Mouse (Mus musculus): Measurements from ENCODE around the gene Bicral.

The Bicral gene

DNA sequence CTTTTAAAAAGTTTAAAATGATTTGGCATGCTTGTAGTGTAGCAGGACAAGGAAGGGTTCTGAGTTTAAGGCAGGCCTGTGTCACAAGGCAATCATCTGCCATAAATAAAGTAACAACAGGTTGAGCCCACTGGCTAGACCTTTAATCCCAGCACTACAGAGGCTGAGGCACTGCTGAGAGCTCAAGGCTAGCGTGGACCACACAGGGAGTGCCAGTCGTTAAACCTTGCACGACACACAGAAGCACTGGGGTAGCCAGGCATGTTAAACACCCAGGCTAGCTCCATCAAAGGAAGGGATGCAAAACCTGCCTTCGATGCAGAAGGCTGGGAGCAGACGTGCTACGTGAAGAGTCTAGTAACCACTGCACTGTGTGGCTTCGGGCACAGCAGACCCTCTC is 14.6 kb downstream of the Bicral start:
- no peak for DNase-seq (ENCODE audit: low spot score in 2 of 2)

DNA sequence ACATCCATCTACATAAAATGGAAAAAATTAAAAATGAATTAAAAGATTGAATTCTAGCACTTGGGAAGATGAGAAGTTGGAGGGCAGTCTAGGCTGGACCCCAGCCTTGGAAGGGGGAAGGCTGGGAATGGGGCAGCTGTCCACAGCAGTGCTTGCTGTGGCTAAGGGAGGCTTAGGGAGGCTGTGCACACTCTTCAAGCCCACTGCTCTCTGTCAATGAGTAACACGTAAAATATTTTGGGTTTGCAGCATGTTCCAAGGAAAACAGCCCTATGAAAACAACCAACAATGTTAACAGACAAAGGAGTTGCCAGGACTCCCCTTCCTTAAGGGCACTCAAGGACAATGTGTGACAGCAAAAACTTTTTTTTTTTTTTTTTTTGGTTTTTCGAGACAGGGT is 15.3 kb downstream of the Bicral start:
- peak; percentile 61 to 66 for DNase-seq (ENCODE audit: low spot score in 2 of 2)

DNA sequence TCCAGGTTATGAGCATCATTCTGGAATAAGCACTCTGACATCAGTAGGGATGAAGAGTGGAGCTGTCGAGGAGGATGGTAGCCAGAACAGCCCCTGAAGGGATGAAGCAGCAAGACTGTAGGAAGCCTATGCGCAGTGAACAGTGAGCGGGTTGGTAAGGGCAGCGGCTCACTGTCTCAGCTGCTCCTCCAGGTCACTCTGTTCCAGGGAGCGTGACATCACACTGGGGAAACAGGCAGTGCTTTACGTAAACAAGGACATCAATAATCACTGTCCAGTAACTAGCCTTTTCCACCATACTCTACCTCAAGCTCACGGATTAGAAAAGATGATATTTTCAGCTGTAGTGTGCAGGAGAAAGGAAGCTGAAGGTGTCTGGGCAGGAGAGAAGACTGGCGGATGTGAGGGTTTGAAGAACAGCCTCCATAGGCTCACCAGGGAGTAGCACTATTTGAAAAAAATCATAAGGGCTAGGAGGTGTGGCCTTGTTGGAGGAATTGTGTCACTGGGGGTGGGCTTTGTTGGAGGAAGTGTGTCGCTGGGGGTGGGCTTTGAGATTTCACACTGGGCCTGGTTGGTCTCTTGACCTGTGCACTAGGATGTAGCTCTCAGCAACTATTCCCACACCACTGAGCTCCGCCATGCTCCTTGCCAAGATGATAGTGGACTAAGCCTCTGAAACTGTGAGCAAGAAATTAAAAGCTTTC is 17.8 kb downstream of the Bicral start:
- DNase-seq (ENCODE audit: low spot score in 2 of 2) = no peak

DNA sequence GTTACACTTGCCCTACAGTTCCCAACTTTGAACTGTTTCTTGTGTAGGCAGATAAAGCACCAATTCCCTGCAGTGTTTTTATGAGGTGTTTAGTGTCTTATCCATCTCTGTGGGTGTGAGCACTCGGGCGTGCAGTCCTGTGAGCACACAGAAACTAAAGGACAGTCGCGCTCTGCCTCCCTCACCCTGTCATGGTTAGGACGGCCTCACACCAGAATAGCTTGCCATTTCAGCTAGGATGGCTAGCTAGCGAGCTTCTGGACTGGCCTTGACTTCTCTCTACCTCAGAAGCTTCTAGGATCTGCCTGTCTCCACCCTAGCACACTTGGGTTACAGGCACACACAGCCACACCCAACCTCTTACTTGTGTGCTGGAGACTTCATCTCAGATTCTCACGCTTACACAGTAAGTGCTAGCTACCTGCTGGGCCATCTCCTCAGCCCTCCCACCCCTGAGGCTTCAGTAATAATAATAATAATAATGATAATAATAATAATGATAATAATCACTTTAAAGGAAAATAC is 19.8 kb downstream of the Bicral start:
- DNase-seq (ENCODE audit: low spot score in 2 of 2) = no peak

DNA sequence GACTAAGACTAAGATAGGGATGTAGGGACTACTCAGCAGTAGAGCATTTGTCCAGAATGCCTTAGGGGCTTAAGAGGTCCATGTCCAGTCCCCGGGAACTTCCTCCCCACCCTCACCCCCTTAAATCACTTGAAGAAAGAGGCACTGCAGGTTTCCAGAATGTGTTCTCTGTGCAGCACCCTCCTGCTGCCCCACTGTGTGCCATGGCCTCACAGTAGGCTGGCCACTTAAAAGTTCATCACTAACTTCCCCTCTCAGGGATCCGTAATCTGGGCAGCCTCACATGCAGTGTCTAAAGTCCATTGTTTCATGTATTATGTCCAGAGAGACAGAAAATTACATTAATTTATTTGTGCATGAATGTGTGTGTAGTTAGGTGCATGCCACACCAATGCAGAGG is 20.4 kb downstream of the Bicral start:
- DNase-seq (ENCODE audit: low spot score in 2 of 2) = no peak

DNA sequence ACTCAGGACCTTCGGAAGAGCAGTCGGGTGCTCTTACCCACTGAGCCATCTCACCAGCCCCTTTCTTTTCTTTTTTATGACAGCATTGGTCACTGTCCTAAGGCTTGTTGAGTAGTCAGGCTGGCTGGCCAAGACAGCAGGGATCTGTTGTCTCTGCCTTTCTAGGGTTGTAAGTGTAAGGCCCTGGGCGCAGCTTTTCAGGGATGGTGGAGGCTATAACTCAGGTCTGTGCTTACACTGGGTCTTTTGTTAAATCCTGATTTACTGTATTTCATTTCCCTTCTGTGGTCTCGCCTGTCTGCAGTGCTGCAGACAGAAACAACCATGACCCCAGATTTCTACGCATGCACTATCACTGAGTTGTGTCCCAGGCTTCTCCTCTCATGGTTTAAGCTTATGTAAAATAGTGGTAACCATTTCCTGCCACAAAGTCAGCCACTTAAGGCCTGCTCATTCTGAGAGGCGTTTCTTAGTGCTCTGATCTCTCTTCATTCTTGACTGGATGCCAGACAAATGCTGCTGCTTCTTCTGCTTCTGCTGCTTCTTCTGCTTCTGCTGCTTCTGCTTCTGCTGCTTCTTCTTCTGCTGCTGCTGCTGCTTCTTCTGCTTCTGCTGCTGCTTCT is 23.1 kb downstream of the Bicral start:
- DNase-seq (ENCODE audit: low spot score in 2 of 2) = no peak

DNA sequence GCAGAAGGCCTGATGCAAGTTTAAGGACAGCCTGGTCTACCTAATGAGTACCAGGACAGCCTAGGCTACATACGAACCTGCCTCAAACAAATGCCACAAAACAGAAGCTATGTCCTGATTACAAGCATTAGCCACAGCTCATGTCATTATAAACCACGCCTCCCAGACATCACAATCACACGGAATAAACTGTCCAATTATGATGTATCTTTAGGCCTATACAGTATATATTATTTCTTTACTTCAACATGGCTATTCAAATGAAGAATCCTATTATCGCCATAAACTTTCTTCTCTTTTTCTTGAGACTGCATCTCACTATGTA is 25.3 kb downstream of the Bicral start:
- DNase-seq (ENCODE audit: low spot score in 2 of 2) = no peak

DNA sequence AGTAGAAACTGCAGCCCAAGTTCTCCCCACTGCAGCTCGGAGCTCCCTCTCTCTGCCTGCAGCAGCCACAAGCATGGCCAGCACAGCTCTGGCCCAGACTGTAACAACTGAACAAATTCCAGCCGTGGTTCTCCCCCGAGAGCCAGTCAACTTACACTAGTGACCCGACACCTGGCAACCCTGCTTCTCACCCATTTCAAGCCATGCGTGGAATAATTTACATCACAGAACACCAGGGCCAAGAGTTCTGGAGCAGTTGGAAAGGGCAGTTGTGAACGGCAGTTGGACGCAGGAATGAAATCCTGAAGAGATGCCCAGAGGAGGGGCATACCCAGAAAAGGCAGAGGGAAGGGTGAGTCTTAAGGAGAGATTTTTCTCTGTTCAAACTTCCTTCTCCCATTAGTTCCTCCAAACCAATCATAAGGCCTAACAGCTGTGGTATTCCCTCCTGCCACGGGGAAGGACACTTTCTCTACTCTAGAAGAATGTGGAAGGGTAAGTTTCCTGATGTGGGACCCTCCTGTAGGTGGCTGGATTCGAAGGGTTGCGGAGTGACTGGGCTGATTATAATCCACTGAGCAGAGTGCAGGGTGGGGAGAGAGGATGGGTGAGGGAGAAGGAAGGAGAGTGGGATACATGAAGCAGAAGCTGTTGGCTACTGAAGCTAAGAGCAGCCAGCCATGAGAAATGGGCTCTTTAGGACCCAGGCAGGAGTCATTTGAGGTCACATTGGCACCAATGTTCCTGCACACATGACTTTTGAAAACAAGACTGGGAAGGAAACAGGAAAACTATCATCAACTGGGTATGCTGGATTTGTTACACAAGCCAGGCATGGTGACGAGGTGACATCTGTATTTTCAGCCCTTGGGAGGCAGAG is 25.9 kb downstream of the Bicral start:
- peak; percentile 69 to 80 for DNase-seq (ENCODE audit: low spot score in 2 of 2)

DNA sequence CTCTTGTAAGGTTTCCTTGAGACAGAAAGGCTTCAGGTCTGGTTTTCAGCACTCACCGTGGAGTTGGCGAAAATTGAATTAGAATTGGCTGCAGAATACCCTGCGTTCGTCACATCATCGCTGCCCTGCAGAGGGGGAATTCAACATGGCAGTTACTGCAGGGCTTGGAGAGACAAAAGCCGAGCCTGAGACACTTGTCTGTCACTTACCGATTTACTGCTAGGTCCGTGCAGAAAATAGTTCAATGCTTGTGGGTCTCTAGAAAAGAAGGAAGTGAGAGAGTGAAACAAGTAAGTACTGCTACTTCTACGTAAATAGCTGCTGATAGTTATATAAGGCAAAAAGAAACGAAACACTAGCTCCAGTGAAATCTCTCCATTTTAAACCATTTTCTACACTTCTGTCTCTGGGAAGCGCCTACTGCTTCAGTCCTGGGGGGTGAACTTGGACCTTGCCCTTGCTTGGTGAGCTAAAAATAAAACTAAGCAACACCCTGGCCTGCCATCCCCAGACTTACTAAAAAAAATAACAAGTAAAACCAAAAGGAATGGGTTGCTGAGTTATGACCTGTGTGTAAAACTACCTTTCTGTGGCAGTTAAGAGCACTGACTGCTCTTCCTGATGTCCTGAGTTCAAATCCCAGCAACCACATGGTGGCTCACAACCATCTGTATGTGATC is 28.3 kb downstream of the Bicral start:
- no peak for DNase-seq (ENCODE audit: low spot score in 2 of 2)

DNA sequence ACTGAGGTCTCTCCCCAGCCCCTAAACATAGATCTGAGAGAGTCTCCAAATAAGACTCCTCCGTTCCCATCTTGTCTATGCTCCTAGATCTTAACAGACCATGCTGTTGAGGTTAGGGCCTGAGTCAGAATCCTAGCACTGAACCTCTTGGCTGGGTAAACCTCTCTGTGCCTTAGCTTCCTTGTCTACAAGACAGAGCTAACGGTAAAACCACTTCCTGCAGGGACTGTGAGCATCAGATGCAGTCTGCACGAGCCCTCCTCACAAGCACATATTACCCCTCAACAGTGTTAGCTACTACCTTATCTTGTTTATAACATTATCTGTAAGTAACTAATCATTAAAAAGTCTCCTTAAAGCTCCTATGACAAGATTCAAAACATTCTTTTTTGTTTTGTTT is 29.3 kb downstream of the Bicral start:
- no peak for DNase-seq (ENCODE audit: low spot score in 2 of 2)

DNA sequence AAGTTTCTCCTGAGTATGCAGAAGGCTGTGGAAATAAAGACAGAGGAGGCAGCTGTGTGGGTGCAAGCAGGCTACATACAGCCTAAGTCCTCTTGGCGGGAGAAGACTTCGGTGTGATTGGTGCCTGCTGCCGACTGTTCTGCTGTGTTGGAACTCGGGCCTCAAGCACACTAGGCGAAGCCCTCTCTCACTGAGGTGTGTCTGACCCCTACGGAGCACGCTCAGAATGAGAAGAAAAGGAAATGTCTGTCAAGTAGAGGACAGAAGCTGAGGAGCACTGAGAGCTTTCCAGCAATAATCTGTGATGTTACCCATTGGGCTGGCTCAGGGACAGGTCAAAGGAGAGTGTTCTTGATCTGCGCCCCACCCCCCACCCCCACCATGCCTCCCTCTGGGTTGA is 35.2 kb downstream of the Bicral start:
- DNase-seq (ENCODE audit: low spot score in 2 of 2) = no peak

DNA sequence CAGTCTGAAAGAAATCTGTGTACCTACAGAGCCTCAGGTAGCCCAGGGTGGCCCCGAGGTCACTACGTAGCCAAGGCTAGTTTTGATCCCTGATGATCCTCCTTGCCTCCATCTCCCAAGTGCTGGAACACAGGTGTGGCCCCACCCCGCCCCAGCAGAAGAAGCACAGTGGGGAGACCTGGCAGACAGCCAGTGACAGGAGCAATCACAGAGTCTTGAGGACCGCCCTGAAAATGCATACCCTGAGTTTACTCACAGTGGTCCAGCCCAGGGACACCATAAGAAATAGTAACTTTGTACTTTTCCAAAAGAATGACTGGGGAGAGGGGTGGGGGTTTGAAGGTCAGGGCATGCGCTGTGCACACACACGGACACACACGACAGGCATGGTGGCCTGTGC is 37.7 kb downstream of the Bicral start:
- DNase-seq (ENCODE audit: low spot score in 2 of 2) = no peak

DNA sequence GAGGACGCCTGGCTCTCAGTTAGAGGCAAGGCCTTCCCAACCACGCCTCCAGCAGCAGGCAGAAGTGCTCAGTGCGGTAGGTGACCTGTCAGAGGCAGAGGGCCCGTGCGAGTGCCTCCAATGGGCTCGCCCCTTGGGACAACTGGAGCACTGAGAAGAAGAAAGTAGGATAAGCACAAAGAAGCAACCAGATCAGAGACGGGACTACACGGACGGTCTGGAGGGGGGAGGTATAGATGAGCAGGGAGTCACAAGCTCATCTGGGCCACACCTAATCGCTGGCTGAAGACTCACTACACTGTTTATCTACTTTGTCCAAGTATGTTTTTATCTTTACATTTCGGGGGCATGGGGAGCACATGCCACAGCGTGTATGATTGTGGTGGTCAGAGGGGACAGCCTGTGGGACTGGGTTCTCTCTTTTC is 40.5 kb downstream of the Bicral start:
- no peak for DNase-seq (ENCODE audit: low spot score in 2 of 2)

DNA sequence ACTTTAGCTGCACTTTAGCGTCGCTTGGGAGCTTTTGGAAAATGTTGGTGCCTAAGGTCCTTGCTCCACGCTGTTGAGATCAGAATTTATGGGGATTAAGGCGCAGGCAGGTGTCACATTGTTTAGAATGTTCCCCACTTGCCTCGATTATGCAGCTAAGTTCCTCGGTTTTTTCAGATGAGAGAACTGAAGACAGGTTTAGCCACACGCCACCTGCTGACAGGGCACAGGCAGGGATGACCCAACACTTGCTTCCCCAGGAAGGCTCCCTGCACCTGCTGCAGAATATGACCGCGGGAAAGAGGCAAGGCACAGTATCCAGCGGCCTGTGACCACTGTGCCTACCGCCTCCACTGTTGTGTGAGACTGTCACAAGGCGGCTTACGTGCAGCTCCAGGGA is 42.0 kb downstream of the Bicral start:
- DNase-seq (ENCODE audit: low spot score in 2 of 2) = no peak

DNA sequence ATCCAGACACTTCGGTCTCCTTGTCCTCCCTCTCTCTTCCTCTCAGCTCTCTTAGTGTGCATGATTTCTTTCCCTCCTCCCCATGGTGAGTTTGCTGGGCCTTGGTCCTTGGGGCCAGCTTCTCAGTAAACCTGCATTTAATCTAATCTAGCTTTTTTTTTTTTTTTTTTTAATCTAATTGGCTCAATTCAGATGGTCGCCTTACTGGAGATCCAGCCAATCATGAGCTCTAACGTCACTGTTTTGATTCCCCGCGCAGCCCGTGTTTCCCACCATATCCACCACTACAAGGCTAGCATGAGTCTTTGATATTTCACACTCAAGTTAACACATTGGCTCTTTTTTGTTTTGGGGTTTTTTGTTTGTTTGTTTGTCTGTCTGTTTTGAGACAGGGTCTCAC is 43.8 kb downstream of the Bicral start:
- no peak for DNase-seq (ENCODE audit: low spot score in 2 of 2)

DNA sequence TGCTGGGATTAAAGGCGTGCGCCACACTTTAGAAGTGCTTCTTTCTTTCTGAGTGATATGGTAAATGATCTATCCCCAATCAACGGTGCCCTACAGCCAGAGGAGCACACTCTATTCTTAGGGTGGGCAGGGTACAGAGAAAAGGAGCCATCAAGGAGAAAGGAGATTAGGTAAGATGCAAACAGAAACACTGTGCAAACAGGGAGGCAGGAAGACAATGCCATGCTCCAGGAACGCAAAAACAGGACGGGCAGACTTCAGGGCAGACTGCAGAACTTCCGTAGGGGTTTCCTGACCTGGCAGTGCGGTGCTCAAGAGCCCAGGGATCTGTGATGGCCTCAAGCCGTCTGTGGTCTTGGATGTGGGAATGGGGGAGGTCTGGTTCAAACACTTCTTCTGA is 44.6 kb downstream of the Bicral start:
- no peak for DNase-seq (ENCODE audit: low spot score in 2 of 2)

DNA sequence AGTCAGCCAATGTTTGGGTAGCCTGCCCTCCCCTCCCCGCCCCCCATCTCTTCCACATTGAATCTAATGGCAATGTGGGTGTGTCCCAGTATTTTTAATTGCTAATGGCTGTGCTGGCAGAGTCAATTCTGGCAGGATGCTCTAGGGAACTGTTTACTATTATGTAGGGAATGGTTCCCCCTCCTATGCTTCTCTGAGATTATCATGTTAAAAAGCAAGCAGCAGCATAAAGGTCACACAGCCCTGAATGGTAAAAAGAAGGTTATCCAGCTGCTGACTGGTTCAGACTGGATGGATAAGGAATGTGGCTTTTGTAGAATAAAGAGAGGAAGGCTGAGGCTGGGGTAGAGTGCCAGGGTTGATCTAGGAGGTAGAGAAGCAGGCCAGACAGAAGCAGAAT is 45.8 kb downstream of the Bicral start:
- no peak for DNase-seq (ENCODE audit: low spot score in 2 of 2)

DNA sequence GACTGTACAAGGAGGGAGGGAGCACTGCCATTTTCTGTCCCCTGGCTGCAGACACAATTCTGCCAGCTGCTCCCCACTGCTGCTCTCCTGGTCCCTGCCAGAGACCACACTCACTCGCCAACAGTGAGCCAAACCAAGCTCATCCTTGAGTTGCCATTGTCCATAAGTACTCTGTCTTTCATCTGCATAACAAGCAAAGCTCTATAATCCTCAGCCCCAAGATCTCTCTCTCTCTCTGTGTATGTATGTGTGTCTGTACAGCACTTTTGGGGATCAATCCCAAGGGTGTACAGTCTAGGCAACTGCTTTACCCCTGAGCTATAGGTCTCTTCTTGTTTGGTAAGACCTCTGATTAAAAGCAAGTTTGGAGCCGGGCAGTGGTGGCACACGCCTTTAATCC is 47.6 kb downstream of the Bicral start:
- no peak for DNase-seq (ENCODE audit: low spot score in 2 of 2)

DNA sequence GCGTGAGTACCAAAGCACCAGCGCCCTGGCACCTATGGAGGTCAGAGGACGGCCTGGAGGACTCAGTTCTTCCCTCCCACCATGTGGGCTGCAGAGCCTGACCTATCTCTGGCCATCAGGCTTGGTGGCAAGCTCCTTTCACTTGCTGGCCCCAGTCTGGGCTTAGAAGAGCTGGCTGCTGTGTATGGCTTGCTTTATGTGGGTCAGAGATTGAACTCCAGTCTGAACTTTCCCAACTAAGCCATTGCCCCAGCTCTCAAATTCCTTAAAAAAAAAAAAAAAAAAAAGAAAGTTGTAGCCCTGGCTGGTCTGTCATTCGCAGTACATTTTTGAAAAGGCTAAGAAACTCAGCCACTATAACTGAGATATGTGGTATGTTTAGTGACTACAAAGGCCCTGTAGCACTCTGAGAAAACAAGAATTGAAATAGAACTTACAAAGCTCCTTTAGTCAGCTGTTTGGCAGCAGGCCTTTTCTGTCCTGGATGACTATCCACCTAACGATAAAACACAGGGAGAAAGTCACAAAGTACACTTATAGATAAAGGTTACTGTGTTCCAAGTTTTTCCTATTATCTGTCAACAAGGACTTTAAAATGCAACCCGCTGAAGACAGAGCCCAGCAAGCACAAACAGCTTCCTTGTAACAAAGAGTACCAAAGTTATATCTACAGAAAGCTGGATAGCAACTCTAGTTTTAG is 49.0 kb downstream of the Bicral start:
- DNase-seq (ENCODE audit: low spot score in 2 of 2) = peak; percentile 29 to 32

DNA sequence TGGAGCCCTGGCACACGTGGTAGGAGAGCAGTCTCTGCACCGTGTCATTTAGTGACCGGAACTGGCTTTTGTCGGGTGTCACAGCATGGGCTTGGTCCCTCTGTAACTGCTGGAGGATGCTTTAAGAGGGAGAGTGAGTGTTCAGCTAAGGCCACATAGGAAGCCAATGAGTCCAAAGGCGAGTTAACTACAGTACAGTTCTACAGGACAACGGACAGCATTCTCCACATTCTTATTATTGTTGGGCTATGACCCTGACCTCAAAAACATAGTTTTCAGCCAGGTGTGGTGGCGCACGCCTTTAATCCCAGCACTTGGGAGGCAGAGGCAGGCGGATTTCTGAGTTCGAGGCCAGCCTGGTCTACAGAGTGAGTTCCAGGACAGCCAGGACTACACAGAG is 49.9 kb downstream of the Bicral start:
- DNase-seq (ENCODE audit: low spot score in 2 of 2) = no peak

DNA sequence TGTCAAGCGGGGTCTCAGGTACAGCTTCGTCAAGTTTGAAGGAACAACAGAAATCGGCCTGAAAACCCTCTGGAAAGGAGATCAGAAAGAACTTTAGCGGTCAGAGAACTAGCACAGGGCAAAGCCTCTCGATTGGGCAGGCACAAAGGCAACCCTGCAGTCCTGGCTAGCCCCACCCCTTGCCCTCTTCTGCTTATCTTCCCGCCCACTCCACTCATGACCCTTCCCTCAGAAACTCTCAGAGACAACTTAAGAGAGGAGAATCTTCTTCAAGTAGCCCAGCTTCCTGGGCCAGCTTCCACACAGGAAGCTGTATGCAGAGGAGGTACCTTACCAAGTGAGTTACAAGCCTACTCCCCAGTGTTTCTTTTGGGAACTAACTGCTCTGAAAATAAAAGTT is 56.5 kb downstream of the Bicral start:
- DNase-seq (ENCODE audit: low spot score in 2 of 2) = no peak

DNA sequence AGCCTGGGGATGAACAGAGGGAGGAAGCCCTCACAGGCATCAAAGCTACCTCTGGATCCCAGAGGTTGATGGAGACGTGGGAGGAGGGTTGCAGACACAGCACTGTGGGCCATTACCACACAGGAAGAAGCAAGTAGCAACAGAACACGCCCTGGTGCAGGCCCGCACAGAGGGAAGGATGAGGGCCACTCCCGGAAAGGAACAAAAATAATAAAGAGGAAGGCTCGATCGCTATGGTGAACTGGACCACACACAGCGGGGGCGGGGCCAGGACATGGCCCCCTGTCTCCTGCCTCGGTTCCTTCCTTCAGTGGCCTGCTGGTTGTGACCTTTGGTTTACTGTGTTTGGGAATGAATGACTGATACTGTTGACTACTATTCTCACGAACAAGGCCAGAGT is 58.6 kb downstream of the Bicral start:
- no peak for DNase-seq (ENCODE audit: low spot score in 2 of 2)

All from heart, adult 9 months (tissue).